Mouse (Mus musculus): ENCODE measurements at regions not wholly inside any gene's neighbourhood (a gene's known extent, or its start where the extent isn't known, plus 50 kb on each side); places are given as distances from the start of the nearest gene placed in this dataset.

GRCm38 (mm10) chr5:106557733-106558132 lies 51.2 kb upstream of the Gm17304 start:
- DNase-seq (ENCODE audit: extremely low spot score in 1 of 2, low spot score in 2 of 2) = no peak
- intact Hi-C loops (cut with DNase I) = no loop called here

- DNase-seq (ENCODE audit: extremely low spot score in 1 of 2, low spot score in 2 of 2) = no peak
- intact Hi-C loops (cut with DNase I) = no loop called here
Observed at GRCm38 (mm10) chr5:106539286-106539685, 69.6 kb upstream of the Gm17304 start.

- intact Hi-C loops (cut with DNase I) = no loop called here
- no peak for DNase-seq (ENCODE audit: extremely low spot score in 1 of 2, low spot score in 2 of 2)
Observed at GRCm38 (mm10) chr5:106537153-106537552, 71.7 kb upstream of the Gm17304 start.

GRCm38 (mm10) chr5:106536068-106536467 lies 72.8 kb upstream of the Gm17304 start:
- no peak for DNase-seq (ENCODE audit: extremely low spot score in 1 of 2, low spot score in 2 of 2)
- intact Hi-C loops (cut with DNase I) = no loop called here

GRCm38 (mm10) chr5:106528811-106529210 lies 70.8 kb upstream of the Barhl2 start:
- intact Hi-C loops (cut with DNase I) = no loop called here

GRCm38 (mm10) chr5:106527364-106527985 lies 69.5 kb upstream of the Barhl2 start:
- no peak for DNase-seq (ENCODE audit: extremely low spot score in 1 of 2, low spot score in 2 of 2)
- intact Hi-C loops (cut with DNase I) = no loop called here

More at GRCm38 (mm10) chr5:106528811-106529210, 70.8 kb upstream of the Barhl2 start:
- peak in 1 of 2 experiments; percentile 27 for DNase-seq (ENCODE audit: extremely low spot score in 1 of 2, low spot score in 2 of 2)

GRCm38 (mm10) chr5:106512423-106513089 lies 54.6 kb upstream of the Barhl2 start:
- intact Hi-C loops (cut with DNase I) = no loop called here
- DNase-seq (ENCODE audit: extremely low spot score in 1 of 2, low spot score in 2 of 2) = peak in 1 of 2 experiments; percentile 23

GRCm38 (mm10) chr5:106507901-106508300 lies 49.9 kb upstream of the Barhl2 start:
- no peak for DNase-seq (ENCODE audit: extremely low spot score in 1 of 2, low spot score in 2 of 2)
- intact Hi-C loops (cut with DNase I) = no loop called here
